Mouse (Mus musculus) CD4-positive, CD25-positive, alpha-beta regulatory T cell, adult 2 months (primary cell): ENCODE measurements at regions not wholly inside any gene's neighbourhood (a gene's known extent, or its start where the extent isn't known, plus 50 kb on each side); places are given as distances from the start of the nearest gene placed in this dataset.

ENCODE experiments used
- DNase-seq: peaks from one replicate; pipeline ENCODE4 v3.0.0-alpha.2; 2012; ENCODE audit warnings: low read depth, low spot score

- DNase-seq: no peak
Observed at GRCm38 (mm10) chr19:36229941-36230340, 110.0 kb upstream of the Ankrd1 start.

- DNase-seq: no peak
Observed at GRCm38 (mm10) chr19:36235131-36235530, 113.0 kb upstream of the Pcgf5 start.

GRCm38 (mm10) chr19:36236576-36237345 lies 111.3 kb upstream of the Pcgf5 start:
- DNase-seq: no peak

GRCm38 (mm10) chr19:36237751-36238150 lies 110.4 kb upstream of the Pcgf5 start:
- no peak for DNase-seq

- no peak for DNase-seq
Observed at GRCm38 (mm10) chr19:36238536-36238935, 109.6 kb upstream of the Pcgf5 start.

GRCm38 (mm10) chr19:36242396-36242795 lies 105.7 kb upstream of the Pcgf5 start:
- peak; percentile 83 for DNase-seq

GRCm38 (mm10) chr19:36242946-36243345 lies 105.2 kb upstream of the Pcgf5 start:
- peak; percentile 44 for DNase-seq

- no peak for DNase-seq
Observed at GRCm38 (mm10) chr19:36252522-36252921, 95.6 kb upstream of the Pcgf5 start.

GRCm38 (mm10) chr19:36257748-36258538 lies 90.2 kb upstream of the Pcgf5 start:
- no peak for DNase-seq

- no peak for DNase-seq
Observed at GRCm38 (mm10) chr19:36261819-36262218, 86.3 kb upstream of the Pcgf5 start.

GRCm38 (mm10) chr19:36263923-36264322 lies 84.2 kb upstream of the Pcgf5 start:
- no peak for DNase-seq

GRCm38 (mm10) chr19:36264397-36264796 lies 83.7 kb upstream of the Pcgf5 start:
- DNase-seq: no peak

- DNase-seq: no peak
Observed at GRCm38 (mm10) chr19:36265276-36265675, 82.8 kb upstream of the Pcgf5 start.

GRCm38 (mm10) chr19:36266346-36266745 lies 81.8 kb upstream of the Pcgf5 start:
- peak; percentile 21 for DNase-seq

- DNase-seq: no peak
Observed at GRCm38 (mm10) chr19:36273466-36273865, 74.6 kb upstream of the Pcgf5 start.

- DNase-seq: no peak
Observed at GRCm38 (mm10) chr19:36285465-36285864, 62.6 kb upstream of the Pcgf5 start.

- no peak for DNase-seq
Observed at GRCm38 (mm10) chr19:36290778-36291177, 57.3 kb upstream of the Pcgf5 start.

- DNase-seq: no peak
Observed at GRCm38 (mm10) chr19:36293177-36293969, 54.7 kb upstream of the Pcgf5 start.
